Mouse (Mus musculus) retina, postnatal 7 days (tissue): ENCODE results near the gene Rfc4.

Source experiments
- DNase-seq: peaks from one replicate; pipeline ENCODE4 v3.0.0-alpha.2; 2012; ENCODE audit warnings: low read depth, low spot score

Rfc4 gene

GRCm38 (mm10) chr16:23135421-23136149, 8.0 kb upstream of the Rfc4 start:
- peak; percentile 42 for DNase-seq

- DNase-seq = no peak
Measured at GRCm38 (mm10) chr16:23132336-23132735, 4.8 kb upstream of the Rfc4 start.

DNA sequence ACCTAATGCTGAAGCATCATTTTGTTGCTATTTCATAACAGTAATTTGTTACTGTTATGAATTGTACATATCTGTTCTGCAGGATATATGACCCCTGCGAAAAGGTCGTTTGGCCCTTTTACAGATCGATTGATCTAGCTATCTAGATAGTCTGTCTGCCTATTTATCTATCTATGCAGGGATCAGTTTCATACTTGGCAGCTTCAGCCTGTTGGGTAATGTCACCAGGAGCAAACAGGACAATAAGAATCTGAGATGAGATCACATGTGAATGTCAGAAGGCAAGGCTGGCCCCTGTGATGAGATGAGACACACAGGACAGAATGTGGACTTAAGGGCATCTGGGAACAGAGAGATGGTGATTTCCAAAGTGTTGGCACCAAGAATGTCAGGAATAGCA, 2.8 kb upstream of the Rfc4 start:
- no peak for DNase-seq

DNA sequence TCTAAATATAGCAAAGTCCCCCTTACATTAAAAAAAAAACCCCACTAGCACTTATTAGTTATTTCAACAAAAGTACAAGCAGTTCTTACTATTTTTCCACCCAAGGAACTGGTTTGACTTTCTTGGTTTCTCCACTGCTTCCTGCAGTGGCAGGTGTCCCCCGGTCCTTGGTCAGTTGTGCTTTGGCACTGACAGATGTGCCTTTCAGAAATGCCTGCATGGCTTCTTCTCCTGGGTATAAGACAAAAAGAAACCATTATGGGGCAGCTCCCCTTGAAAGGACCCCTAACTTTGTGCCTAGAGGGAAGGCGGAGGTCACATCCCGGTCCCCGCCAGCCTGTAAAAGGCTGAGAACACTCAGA, 245 bp downstream of the Rfc4 start:
- DNase-seq = no peak

GRCm38 (mm10) chr16:23124398-23124797, 3.1 kb downstream of the Rfc4 start:
- no peak for DNase-seq

- DNase-seq = no peak
Measured at GRCm38 (mm10) chr16:23123104-23123503, 4.4 kb downstream of the Rfc4 start.

DNA sequence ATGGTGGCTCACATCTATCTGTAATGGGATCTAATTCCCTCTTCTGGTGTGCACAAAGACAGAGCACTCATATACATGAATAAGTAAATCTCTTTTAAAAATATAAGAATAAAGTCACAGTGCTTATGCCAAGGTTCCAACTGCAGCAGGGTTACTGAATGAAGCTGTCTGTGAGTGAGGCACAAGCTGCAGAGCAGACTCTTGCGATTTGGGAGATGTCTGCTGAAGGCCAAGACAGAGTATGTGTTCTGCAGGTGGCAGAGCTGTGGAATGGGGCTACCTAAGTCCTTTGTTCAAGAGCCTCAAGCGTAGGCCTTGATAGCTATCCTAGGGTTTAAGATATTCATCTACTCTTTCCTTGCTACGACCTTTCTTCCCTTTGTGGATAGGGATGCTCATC, 5.1 kb downstream of the Rfc4 start:
- no peak for DNase-seq

GRCm38 (mm10) chr16:23117173-23117572, 10.4 kb downstream of the Rfc4 start:
- DNase-seq = no peak

DNA sequence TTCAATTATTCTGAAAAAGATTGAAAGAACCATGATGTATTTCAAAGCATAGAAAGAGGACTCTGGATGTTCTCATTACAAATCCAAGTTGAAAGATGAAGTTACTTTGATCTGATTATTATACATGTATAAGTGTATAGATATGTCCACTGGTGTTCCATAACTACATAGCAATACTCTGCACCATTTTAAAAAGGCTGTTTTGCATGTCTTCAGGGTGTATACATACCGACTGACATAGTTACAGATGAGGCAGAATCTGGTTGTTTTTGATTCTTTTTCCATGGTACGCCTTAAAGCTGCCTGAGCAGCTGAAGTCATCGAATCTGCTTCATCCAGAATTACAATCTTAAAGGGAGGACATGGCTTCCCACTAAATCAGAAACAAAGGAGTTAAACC, 12.1 kb downstream of the Rfc4 start:
- no peak for DNase-seq

DNA sequence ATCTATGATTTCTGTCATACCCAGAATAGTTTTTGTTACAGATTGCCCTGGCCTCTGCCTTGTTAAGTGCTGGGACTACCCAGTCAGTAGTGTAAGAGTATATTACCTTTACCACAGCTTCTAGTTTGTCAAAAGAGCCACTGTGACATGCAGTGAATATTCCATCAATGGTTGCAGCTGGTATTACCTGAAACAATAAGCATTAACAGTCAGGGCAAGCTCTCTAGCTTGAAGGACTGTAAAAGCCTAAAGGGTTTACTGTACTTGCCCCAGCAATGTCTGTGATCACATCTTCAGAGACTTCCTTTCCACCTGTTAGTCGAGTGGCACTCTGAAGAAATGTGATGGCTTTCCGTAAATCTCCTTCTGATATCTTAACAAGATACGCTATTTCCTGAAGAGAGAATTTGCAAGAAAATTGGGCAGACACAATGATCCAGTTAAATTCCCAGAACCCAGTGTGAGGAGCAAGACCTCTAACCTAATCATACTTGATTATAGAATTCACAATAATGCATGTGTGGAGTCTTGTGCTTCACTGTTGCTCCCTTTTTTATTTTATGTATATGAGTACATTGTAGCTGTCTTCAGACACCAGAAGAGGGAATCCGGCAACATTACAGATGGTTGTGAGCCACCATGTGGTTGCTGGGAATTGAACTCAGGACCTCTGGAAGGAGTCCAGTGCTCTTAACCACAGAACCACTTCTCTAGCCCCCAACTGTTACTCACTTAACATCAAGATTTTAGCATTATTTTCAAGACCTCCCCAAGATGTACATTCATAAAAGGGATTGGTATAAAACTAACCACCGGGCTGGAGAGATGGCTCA, 13.0 kb downstream of the Rfc4 start:
- DNase-seq = no peak

DNA sequence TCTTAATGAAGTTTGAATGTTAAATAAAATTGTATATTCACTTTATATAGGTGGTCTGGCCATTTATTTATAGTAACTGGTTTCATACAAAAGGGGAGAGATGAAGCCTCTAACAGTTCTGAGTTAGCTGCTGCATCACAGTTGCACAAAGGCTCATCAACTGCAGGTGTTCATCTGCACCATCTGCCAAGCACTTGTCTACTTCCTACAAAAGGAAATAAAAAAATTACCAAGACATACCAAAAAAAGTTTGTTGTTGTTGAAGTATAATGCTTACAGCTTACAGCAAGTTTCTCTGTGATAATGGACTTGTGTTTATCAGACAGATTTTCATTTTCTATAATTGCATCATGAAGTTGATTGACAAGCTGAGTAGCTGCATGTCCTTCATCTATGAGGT, 13.6 kb downstream of the Rfc4 start:
- no peak for DNase-seq

DNA sequence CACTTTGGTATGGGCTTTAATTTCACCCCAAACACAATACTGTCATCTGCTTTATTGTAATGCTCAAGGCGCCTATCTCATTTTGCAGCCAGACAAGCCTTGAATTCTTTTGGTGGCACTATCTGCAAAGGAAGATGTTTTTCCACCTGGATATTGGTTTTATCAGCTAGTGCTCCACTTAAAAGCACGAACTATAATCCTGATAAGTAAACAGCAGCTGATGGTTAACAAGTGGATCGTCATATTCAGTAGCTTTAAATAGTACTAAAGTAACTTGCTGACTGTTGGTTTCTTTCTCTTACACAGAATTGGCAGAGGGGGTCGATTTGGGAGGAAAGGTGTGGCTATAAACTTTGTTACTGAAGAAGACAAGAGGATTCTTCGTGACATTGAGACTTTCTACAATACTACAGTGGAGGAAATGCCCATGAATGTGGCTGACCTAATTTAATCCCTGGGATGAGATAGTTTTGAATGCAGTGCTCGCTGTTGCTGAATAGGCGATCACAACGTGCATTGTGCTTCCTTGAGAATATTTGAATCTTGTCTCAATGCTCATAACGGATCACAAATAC, 14.6 kb downstream of the Rfc4 start:
- DNase-seq = no peak

- DNase-seq = no peak
Measured at GRCm38 (mm10) chr16:23112348-23112747, 15.2 kb downstream of the Rfc4 start.

GRCm38 (mm10) chr16:23109350-23110280, 17.9 kb downstream of the Rfc4 start:
- DNase-seq = no peak

DNA sequence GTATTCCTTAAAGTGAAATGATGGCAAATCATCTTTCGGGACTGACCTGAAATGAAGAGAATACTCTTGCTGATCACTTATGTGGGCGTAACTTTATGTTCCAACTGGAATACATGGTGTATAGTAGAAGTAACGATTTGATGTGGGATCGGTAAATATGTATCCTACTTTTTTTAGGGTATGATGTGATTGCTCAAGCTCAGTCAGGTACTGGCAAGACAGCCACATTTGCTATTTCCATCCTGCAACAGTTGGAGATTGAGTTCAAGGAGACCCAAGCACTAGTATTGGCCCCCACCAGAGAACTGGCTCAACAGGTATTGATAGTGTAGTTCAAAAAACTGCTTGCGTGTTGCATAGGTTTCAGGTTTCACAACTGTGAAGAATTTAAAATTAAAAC, 18.6 kb downstream of the Rfc4 start:
- no peak for DNase-seq

GRCm38 (mm10) chr16:23107946-23108759, 19.4 kb downstream of the Rfc4 start:
- DNase-seq = peak; percentile 65

DNA sequence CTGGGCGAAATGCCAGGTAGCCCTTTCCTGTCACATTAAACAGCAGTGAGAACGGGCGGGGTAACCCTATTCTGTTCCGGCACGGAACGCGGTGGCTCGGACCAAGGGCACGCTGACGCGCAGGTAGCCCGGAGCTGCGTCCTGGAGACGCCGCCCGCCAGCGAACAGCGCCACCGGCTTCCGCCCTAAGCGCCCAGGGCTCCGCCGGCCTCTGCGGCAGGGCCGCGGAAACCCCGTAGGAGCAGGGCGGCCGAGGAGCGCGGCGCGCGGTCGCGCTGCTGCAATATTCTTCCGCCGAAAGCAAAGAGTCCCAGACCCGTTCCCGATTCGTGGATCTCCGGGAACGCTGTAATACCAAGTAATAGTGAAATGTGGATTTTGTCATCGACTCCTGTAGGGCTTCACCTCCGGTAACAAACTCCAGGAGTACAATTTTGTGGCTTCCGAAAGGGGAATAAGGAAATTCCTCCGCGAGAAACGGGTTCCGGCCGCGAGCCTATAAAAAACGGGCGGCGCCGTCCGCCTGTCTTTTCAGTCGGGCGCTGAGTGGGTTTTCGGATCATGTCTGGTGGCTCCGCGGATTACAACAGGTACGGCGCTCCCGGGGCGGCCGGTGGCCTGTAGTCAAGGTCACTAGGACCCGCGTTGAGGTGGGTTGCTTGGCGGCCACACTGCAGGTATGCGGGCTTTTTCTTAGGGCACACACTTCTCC, 20.1 kb downstream of the Rfc4 start, which contains the start of gene Eif4a2:
TSS of gene Eif4a2 (plus strand) at position 214 of the 712 bp plus-strand sequence.
- DNase-seq = peak; percentile 91

DNA sequence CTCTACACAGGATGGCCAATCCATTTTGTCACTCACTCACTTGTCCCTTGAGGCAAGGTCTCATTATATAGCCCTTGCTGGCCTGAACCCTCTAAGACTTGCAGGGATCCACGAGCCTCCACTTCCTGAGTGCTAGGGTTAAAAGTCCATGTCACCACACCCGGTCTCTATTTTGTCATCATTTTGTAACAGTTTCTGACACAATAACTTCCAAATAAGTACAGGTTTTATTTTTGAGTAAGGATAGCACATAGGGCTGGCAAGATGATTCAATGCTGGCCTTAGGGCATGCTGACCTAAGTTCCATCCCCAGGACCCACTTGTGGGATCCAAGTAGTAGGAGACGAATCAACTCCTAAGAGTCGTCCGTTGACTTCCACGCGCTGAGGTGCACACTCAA, 21.4 kb downstream of the Rfc4 start:
- DNase-seq = no peak

DNA sequence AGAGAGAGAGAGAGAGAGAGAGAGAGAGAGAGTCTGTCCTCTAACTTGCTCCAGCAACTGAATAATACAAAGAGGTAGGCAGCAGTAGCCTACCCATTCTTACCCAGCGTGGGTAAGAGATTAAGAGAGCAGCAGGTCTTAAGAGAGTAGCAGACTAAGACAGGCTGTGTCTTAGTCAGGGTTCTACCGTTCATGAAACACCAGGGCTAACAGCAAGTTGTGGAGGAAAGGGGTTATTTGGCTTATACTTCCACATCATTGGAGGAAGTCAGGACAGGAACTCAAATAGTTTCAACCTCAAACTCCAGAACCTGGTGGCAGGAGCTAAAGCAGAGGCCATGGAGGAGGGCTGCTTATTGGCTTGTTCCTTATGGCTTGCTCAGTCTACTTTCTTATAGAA, 23.7 kb downstream of the Rfc4 start:
- DNase-seq = no peak
